Mouse (Mus musculus): Measurements from ENCODE around the gene Trak2. TPM values are rescaled to one million over a fixed set of nuclear protein-coding genes. Genes with fewer than 3 reads are reported as not detected.
A peak's percentile ranks its signal among the peaks of the same experiment; 100 is the strongest.

Trak2 gene
- polyA plus RNA-seq, 1 experiment: 26.4 TPM

DNA sequence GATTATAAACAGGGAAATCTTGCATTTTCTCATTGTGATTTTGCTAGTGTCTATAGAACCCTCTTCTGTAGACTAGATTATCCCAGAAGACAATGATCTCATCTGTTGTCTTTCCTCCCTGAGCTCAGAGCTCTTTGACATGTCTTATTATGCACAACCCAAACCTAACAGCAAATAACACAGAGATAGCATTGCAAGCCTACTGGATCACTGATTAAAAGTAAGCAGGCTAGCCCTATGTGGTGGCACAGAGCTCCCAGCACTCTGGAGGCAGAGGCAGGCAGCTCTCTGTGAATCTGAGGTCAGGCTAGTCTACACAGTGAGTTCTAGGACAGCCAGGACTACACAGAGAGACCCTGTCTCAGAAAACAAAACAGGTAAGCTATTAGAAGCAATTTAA is 10.4 kb downstream of the Trak2 start:
- TF ChIP-seq CTCF (IDR thresholded peaks at IDR 0.05; ENCODE audit: borderline replicate concordance, extremely low read depth, insufficient read depth, insufficient read length) (no peak), POLR2A (IDR thresholded peaks at IDR 0.05; ENCODE audit: borderline replicate concordance, extremely low read depth, insufficient read depth, insufficient read length, poor library complexity, severe bottlenecking) (no peak)
- DNase-seq (ENCODE audit: low read depth): no peak

- DNase-seq (ENCODE audit: low read depth): no peak
- TF ChIP-seq CTCF (IDR thresholded peaks at IDR 0.05; ENCODE audit: borderline replicate concordance, extremely low read depth, insufficient read depth, insufficient read length) (no peak), POLR2A (IDR thresholded peaks at IDR 0.05; ENCODE audit: borderline replicate concordance, extremely low read depth, insufficient read depth, insufficient read length, poor library complexity, severe bottlenecking) (no peak)
Measured at GRCm38 (mm10) chr1:58962418-58962817, 10.8 kb downstream of the Trak2 start.

DNA sequence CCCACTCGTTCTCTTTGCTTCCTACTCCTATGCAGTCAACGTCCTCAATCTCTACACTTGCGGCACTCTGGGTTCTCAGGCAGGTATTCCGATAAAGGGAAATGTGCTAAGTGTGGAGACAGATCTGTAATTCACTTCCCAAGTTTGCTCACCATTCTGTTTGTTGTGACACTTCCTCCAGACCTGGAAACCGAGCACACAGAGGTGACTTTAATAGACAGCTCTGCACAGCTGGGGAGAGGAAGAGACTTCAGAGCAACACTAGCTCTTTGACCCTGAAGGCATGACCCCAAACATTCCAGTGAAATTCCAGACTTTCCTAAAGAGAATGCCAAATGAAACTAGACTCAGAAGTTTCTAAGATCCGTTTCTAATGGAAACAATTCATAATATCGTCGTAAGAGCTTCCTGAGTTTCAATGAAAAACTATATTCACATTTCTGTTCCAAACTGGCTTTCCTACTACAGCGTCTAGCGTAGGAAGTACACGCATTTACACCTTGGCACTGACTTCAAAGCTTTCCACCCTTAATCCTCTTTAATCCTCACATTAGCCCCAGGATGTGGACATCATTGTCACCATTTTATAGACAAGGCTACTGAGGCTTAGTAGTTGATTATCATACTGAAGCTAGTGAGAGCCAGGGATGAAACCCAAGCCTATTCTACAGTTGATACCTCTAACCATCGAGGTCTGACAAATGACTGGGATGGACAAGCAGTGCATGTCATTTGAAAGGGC is 11.9 kb downstream of the Trak2 start:
- TF ChIP-seq POLR2A (IDR thresholded peaks at IDR 0.05; ENCODE audit: borderline replicate concordance, extremely low read depth, insufficient read depth, insufficient read length, poor library complexity, severe bottlenecking): no peak
- no peak for TF ChIP-seq CTCF (IDR thresholded peaks at IDR 0.05; ENCODE audit: borderline replicate concordance, extremely low read depth, insufficient read depth, insufficient read length)
- DNase-seq (ENCODE audit: low read depth): peak; percentile 22

DNA sequence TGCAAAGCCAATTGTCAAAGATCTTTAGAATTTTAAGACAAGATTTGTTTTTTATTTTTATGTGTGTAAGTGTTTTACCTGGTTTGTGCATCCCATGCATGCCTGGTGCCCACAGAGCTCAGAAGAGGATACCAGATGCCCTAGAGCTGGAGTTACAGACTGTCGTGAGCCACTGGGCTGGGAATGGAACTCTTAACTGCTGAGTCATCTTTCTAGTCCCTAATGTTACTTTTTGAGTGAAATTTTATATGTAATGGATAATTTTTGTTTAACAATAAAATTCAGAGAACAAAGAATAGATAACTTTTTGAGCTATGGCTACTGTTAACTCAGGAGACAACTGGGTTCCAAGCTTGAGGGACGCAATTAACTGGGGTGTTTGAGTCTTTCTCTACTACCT is 13.5 kb downstream of the Trak2 start:
- TF ChIP-seq POLR2A (IDR thresholded peaks at IDR 0.05; ENCODE audit: borderline replicate concordance, extremely low read depth, insufficient read depth, insufficient read length, poor library complexity, severe bottlenecking): no peak
- TF ChIP-seq CTCF (IDR thresholded peaks at IDR 0.05; ENCODE audit: borderline replicate concordance, extremely low read depth, insufficient read depth, insufficient read length): no peak
- DNase-seq (ENCODE audit: low read depth): no peak

GRCm38 (mm10) chr1:58958789-58959526 is 14.3 kb downstream of the Trak2 start:
- peak; percentile 46 for DNase-seq (ENCODE audit: low read depth)

- no peak for TF ChIP-seq POLR2A (IDR thresholded peaks at IDR 0.05; ENCODE audit: borderline replicate concordance, extremely low read depth, insufficient read depth, insufficient read length, poor library complexity, severe bottlenecking)
- TF ChIP-seq CTCF (IDR thresholded peaks at IDR 0.05; ENCODE audit: borderline replicate concordance, extremely low read depth, insufficient read depth, insufficient read length): no peak
- no peak for DNase-seq (ENCODE audit: low read depth)
Measured at GRCm38 (mm10) chr1:58957931-58958330, 15.3 kb downstream of the Trak2 start.

- no peak for DNase-seq (ENCODE audit: low read depth)
- TF ChIP-seq POLR2A (IDR thresholded peaks at IDR 0.05; ENCODE audit: borderline replicate concordance, extremely low read depth, insufficient read depth, insufficient read length, poor library complexity, severe bottlenecking) (no peak), CTCF (IDR thresholded peaks at IDR 0.05; ENCODE audit: borderline replicate concordance, extremely low read depth, insufficient read depth, insufficient read length) (no peak)
Measured at GRCm38 (mm10) chr1:58956229-58956628, 17.0 kb downstream of the Trak2 start.

GRCm38 (mm10) chr1:58955716-58956115 is 17.5 kb downstream of the Trak2 start:
- DNase-seq (ENCODE audit: low read depth): no peak
- TF ChIP-seq CTCF (IDR thresholded peaks at IDR 0.05; ENCODE audit: borderline replicate concordance, extremely low read depth, insufficient read depth, insufficient read length) (no peak), POLR2A (IDR thresholded peaks at IDR 0.05; ENCODE audit: borderline replicate concordance, extremely low read depth, insufficient read depth, insufficient read length, poor library complexity, severe bottlenecking) (no peak)

- TF ChIP-seq POLR2A (IDR thresholded peaks at IDR 0.05; ENCODE audit: borderline replicate concordance, extremely low read depth, insufficient read depth, insufficient read length, poor library complexity, severe bottlenecking) (no peak), CTCF (IDR thresholded peaks at IDR 0.05; ENCODE audit: borderline replicate concordance, extremely low read depth, insufficient read depth, insufficient read length) (no peak)
- no peak for DNase-seq (ENCODE audit: low read depth)
Measured at GRCm38 (mm10) chr1:58954578-58955410, 18.4 kb downstream of the Trak2 start.

DNA sequence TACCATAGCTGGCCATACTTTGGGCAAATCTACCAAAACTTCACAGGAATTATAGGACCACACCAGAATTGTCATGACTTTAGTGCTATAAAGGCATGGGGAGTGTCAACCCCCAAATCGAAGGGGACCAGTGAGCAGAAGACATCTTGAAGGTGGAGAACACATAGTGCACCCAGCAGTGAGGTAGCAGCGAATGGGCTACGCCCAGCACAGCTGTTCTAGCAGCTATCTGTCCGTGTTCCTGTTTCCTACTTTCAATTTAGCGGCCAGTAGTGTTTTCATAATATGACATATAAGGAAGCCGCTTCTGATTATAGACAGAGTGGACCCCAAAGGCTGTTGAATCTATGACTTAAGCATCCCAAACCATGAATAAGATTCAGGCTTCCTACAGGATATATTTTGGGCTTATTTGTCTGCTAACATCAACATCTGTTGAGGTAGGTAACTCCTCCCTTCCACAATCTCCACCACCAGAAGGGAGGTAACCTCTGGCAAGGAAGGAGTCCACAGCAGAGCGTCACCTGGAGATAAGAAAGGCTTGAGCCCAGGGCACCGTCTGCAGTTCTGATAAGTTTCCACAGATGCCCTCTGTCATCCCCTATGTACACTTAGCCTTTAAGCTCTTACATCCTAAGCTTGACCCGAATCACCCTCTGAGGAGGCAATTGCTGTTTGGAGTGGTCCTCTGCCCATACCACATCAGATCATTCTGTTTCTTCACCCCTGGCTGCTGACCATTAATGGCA is 19.4 kb downstream of the Trak2 start:
- TF ChIP-seq CTCF (IDR thresholded peaks at IDR 0.05; ENCODE audit: borderline replicate concordance, extremely low read depth, insufficient read depth, insufficient read length): no peak
- TF ChIP-seq POLR2A (IDR thresholded peaks at IDR 0.05; ENCODE audit: borderline replicate concordance, extremely low read depth, insufficient read depth, insufficient read length, poor library complexity, severe bottlenecking): no peak
- DNase-seq (ENCODE audit: low read depth): no peak

GRCm38 (mm10) chr1:58952997-58953396 is 20.2 kb downstream of the Trak2 start:
- DNase-seq (ENCODE audit: low read depth): no peak
- TF ChIP-seq POLR2A (IDR thresholded peaks at IDR 0.05; ENCODE audit: borderline replicate concordance, extremely low read depth, insufficient read depth, insufficient read length, poor library complexity, severe bottlenecking): no peak
- TF ChIP-seq CTCF (IDR thresholded peaks at IDR 0.05; ENCODE audit: borderline replicate concordance, extremely low read depth, insufficient read depth, insufficient read length): no peak
